Mouse (Mus musculus): ENCODE results near the gene Rnf43.

Rnf43 gene

GRCm38 (mm10) chr11:87709513-87710261 lies 47.2 kb downstream of the Rnf43 start:
- in situ Hi-C loops (cut with MboI, MseI) = loop anchor here (5.0 kb wide), 1 partner anchor 42 kb away; no protein-coding TSS in a partner anchor

DNA sequence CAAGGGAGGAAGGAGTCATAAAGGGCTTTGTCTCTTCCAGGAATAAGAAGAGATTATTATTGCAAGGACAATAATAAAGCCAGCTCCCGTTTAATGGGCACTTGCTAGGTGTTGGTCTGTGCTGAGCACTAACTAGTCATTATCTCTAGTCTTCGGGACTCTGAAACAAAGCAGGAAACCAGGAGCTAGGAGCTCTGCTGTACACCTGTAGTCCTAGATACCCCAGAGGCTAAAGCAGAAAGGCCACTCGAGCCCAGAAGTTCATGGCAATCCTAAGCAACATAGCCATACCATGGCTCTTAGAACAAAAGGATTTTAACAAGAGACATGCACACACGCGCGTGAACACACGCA lies 47.7 kb downstream of the Rnf43 start:
- in situ Hi-C loops (cut with MboI, MseI) = no loop called here

DNA sequence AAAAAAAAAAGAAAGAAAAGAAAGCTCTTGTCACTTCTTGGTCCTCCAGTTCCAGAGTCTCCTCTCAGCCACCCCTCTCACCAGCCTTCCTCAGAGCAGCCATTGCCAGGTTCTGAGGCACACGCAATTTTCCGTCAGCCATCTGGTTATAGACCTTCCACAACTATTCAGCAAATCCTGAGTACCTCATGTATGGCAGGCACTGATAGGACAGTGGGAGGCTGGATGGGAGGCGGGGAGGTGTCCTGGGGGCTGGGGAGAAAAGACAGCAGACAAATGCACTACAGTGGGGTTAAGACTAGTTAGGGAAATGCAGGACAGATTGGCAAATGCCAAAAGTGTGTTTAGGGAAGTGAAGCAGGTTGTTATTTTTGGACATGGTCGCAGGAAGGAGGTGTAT lies 49.7 kb downstream of the Rnf43 start:
- in situ Hi-C loops (cut with MboI, MseI) = no loop called here

DNA sequence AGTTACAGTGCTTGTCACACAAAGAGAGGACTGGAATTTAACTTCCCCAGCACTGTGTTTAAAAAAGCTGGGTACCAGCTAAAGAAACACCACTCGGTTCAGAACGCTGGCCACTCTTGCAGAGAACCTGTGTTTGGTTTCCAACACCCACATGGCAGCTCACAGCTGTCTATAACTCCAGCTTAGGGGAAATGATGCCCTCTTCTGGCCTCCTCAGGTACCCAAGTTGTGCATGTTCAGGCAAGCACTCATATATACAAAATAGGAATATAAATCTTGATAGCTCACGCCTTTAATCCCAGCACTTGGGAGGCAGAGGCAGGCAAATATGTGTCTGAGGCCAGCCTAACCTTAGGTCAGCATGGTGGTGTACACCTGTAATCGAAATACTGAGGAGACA lies 53.5 kb downstream of the Rnf43 start:
- in situ Hi-C loops (cut with MboI, MseI) = no loop called here

- in situ Hi-C loops (cut with MboI, MseI) = no loop called here
These were observed 57.0 kb downstream of the Rnf43 start for GRCm38 (mm10) chr11:87719526-87719925.

- in situ Hi-C loops (cut with MboI, MseI) = no loop called here
These were observed 57.8 kb downstream of the Rnf43 start for GRCm38 (mm10) chr11:87720324-87720723.

DNA sequence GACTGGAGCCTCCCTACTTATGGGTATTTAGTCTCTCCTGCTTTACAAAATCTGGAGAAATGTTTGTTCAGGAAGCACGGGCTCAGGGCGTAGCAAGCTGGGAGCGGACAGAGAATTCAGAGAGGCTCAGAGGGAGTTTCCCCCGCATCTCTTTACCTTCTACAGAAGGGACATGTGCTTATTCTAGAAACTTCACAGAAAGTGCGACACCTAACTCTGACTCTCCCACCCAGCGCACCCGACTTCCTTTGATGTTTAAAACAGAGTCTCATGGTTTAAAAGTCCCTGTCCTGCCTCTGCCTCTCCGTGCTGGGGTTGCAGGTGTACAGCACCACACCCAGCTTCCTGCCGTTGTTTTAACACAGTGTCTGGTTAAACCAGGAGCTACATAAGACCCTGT lies 58.3 kb downstream of the Rnf43 start:
- in situ Hi-C loops (cut with MboI, MseI) = no loop called here

GRCm38 (mm10) chr11:87722168-87722567 lies 59.6 kb downstream of the Rnf43 start:
- in situ Hi-C loops (cut with MboI, MseI) = no loop called here

DNA sequence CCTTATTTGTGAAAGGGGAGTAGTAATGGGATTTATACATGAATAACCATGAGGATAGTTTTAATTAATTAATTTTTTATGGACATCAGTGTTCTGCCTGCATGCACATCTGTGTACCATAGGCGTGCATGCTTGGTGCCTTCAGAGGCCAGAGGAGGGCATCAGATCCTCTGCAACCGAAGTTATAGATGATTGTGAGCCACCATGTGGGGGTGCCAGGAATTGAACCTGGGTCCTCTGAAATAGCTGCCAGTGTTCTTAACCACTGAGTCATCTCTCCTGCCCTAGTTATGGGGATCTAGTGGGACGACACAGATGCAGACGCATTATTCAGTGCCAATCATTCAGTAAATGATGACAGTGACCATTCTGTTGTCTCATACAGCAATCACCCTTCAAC lies 60.4 kb downstream of the Rnf43 start:
- in situ Hi-C loops (cut with MboI, MseI) = no loop called here

DNA sequence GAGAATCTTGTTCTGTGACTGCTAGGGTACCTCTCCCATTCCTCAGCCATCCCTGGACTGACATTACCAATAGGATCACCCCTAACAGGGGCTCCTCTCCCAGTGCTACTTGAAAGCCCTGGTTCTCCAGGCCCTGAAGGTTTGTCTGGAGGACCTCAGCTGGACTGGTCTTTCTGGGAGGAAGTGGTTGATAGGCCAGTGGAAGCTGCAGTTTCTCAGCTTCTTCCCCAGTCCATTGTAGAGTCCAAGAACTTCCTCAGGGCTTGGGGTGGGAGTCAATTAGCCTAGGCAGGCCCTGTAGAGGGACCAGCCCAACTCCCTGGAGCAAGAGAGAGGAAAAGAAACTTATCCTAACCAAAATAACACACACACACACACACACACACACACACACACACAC lies 63.0 kb downstream of the Rnf43 start:
- in situ Hi-C loops (cut with MboI, MseI) = loop anchor here (25.0 kb wide), 1 partner anchor 1138 kb away; no protein-coding TSS in a partner anchor

DNA sequence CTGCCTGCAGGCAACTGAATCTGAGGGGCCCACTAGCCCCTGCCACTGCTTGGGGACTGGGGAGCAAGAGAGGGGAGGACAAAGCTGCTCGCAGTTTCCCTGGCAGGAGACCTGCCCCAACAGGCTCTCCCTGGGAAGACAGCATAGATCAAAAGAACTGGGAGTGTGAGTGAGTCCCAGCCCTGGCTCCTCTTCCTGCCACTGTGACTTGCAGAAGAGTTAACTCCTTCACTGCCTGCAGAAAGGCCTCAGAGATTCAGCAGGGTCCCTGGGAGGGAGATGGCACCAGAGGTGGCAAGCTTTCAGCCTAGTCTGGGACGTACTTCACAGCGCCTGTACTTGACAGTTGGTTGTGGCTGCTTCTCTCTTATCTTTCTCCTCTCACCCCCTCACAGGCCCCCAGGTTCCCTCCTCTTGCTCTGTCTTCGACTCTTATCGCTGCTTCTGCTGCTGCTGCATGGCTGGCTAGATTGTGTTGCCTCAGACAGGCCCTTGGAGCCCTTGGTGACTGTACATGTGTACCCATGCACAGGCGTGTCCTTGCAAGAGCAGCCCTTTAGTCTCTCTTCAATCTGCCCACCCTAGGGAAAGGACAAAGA lies 63.5 kb downstream of the Rnf43 start:
- in situ Hi-C loops (cut with MboI, MseI) = loop anchor here (25.0 kb wide), 1 partner anchor 1139 kb away; no protein-coding TSS in a partner anchor

GRCm38 (mm10) chr11:87727021-87727420 lies 64.5 kb downstream of the Rnf43 start:
- in situ Hi-C loops (cut with MboI, MseI) = loop anchor here (25.0 kb wide), 1 partner anchor 1140 kb away; no protein-coding TSS in a partner anchor

GRCm38 (mm10) chr11:87727471-87727870 lies 64.9 kb downstream of the Rnf43 start:
- in situ Hi-C loops (cut with MboI, MseI) = loop anchor here (25.0 kb wide), 1 partner anchor 1140 kb away; no protein-coding TSS in a partner anchor

DNA sequence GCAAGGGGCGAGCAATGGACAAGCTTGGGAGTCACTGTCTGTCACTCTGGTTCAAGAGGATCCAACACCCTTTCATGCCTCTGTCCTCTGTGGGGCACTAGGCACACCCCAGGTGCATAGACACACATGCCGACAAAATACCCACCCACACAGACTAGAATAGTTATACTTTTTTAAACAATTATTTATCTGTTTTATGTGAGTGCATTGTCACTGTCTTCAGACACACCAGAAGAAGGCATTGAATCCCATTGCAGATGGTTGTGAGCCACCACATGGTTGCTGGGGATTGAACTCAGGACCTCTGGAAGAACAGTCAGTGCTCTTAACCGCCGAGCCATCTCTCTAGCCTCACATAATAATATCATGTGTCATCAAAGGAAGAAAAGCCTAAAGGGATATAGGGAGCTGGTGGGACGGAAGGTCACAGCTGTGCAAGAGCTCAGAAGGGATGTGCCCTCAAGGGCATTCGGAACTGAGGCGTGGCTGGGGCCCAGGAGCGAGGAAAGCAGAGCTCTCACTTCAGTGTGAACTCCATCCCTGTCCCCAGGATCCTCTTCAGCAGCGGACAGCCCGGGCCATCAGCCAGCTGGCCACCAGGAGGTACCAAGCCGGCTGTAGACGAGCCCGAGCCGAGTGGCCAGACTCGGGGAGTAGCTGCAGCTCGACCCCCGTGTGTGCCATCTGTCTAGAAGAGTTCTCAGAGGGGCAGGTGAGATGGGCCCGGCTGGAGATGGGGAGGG lies 66.5 kb downstream of the Rnf43 start:
- in situ Hi-C loops (cut with MboI, MseI) = loop anchor here (25.0 kb wide), 1 partner anchor 1142 kb away; no protein-coding TSS in a partner anchor

DNA sequence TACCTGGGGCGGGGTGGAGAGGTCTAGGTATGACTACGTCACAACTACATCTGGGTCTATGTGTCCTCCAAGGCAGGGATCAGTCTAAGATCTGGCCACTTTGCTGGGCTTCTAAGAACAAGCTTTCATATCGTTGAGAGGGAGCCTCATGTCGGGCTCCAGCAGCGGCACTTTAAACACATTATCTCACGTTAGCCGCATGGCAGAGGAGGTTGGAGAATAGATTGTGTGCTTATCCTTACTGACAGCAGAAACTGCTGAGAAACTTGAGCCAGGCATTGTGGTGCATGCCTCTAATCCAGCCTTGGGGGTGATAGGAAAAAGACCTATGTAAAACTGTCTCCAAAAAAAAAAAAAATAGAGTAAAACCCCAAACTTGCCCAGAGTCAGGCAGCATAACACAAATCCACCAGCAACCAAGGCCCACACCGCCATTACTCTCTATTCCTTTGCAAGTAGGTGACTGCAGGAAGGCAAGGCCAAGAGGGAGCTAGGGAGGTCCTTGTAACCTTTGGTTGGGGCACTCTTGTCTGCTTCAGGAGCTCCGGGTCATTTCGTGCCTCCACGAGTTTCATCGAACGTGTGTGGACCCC lies 67.2 kb downstream of the Rnf43 start:
- in situ Hi-C loops (cut with MboI, MseI) = loop anchor here (25.0 kb wide), 1 partner anchor 1142 kb away; no protein-coding TSS in a partner anchor

DNA sequence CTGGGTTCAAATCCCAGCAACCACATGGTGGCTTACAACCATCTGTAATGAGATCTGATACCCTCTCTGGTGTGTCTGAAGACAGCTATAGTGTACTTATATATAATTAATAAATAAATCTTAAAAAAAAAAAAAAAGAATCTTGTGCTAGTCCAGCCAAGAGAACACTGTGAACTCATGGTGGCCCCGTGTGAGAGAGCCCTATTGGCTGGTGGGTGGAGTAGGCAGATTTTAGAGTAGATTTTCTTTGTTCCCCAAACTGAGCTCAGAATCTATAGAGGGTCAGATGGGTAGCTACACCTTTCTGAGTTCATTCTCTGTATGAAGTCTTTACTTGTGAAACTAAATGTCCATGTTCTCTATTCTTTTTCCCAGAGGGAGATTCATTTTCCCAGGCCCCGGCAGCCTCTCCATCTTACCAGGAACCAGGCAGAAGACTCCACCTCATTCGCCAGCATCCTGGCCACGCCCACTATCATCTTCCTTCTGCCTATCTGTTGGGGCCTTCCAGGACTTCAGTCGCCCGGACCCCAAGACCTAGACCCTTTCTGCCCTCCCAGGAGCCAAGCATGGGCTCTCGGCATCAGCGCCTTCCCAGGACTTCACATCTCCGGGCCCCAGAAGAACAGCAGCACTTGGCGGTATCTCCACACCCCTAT lies 68.3 kb downstream of the Rnf43 start:
- in situ Hi-C loops (cut with MboI, MseI) = loop anchor here (25.0 kb wide), 1 partner anchor 1143 kb away; no protein-coding TSS in a partner anchor

DNA sequence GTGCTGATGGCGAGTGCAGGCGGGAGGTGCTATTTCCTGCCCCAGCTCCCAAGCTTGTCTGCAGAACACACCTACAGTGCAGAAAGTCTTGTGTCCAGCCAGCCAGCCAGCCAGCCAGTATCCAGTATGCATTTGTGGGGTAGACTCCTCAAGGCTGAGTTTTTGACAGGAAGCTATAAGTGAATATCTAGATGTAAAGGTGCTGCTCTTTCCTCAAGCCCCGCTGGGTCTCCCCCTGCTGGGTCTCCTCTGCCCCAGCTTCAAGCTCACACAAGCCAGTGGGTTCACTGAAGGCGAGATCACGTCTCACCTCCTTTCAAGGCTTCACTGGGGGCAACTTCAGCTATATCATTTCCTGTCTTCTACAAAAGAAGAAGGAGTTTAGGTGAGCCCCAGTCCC lies 71.8 kb downstream of the Rnf43 start:
- in situ Hi-C loops (cut with MboI, MseI) = loop anchor here (25.0 kb wide), 1 partner anchor 1147 kb away; no protein-coding TSS in a partner anchor

- in situ Hi-C loops (cut with MboI, MseI) = loop anchor here (25.0 kb wide), 1 partner anchor 1148 kb away; no protein-coding TSS in a partner anchor
These were observed 73.2 kb downstream of the Rnf43 start for GRCm38 (mm10) chr11:87735691-87736090.

DNA sequence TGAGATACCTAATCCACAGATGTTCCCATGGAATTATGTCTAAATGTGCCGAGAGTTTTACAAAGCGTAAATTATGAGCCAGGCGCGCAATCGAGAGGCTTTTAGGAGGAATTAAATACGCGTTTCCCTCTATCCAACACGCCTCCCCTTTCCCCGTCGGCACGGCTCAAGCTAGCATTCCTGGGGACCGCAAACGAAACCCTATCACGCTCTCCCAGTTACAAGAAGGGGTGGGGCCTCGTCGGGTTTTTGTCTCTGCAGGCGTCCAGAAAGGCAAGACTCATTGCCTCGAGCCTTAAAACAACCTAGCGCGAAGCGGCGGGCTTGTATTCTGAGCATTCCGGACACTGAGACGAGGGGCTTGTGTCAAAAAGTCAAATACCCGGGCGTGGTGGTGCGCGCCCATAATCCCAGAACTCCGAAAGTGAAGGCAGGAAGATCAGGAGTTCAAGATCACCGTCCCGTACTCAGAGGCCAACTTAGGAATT lies 74.2 kb downstream of the Rnf43 start:
- in situ Hi-C loops (cut with MboI, MseI) = loop anchor here (25.0 kb wide), 1 partner anchor 1149 kb away; no protein-coding TSS in a partner anchor

GRCm38 (mm10) chr11:87737175-87737740 lies 74.7 kb downstream of the Rnf43 start, which contains the start of gene Supt4a:
Gene Supt4a (plus strand): TSS chr11:87737552.
- in situ Hi-C loops (cut with MboI, MseI) = loop anchor here (25.0 kb wide), 1 partner anchor 1150 kb away; no protein-coding TSS in a partner anchor
